Mouse (Mus musculus) adrenal gland, adult (tissue): ENCODE data around the gene Bcl6b.
A peak's percentile ranks its signal among the peaks of the same experiment; 100 is the strongest.

Experiments used
- DNase-seq, 2 experiments: peaks; one replicate each; pipeline ENCODE4 v3.0.0; 2022 to 2023; ENCODE audit warnings: low spot score in 1 of 2; ENCODE audit not compliant: inconsistent age in 2 of 2

The Bcl6b gene

DNA sequence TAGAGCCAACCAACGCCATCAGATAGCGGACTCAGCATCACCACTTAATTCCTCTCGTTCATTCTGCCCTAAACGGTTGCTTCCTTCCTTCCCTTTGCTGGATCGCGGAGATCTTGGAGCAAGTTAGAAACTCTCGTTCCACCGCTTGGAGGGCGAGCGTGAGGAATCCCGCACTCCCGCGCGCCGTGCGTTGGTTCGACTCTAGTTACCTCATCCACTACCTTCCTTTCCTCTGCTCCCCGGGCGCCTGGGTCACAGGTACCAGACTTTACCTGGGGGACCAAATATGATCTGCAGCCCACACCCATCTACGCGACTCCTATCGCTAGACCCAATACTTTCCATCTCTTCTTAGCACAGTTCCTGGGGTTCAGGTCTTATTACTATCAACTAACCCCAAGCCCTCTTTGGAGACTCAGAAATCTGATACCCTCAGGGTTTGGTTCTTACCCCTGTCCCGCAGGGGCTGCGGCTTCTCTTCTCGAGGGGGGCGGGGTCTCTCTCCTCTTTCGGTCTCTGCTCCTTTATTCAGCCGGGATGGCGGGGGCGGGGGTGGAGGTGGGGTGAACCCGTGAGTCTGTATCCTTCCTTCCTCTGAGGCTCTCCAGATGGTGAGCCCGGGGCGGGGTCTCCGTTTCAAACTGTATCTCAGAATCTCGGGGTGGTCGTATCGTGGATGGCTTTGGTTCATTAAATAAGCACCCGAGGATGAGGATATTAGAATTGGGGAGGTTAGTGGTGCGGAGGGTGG is at the start of gene Bcl6b:
Gene Bcl6b, minus strand, starts transcription at position 539 of the 751 bp plus-strand sequence.
- DNase-seq, result peak; percentile 30 to 61

DNA sequence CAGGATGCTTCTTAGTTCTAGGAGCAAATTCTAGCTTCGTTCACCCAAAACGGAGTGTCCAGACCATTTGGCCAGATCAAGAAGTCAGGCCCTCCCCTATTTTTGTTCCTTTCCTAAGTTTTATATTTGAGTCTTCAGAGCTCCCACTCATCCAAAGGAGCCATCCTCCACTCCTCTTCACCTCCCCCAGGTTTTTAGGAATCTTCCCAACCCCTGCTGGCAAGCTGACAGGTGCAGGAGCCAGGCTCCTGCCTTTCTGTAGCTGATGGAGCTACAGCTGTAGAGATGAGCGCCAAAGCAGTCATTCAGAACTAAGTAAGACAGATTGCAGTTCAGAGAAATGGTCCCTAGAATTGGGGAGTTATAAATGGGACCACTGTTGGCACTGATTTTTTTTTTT is 49.4 kb upstream of the Bcl6b start:
- no peak for DNase-seq

- no peak for DNase-seq
These were observed 42.0 kb upstream of the Bcl6b start for GRCm38 (mm10) chr11:70271641-70272040.

- DNase-seq, result no peak
These were observed 36.8 kb upstream of the Bcl6b start for GRCm38 (mm10) chr11:70266405-70266804.

DNA sequence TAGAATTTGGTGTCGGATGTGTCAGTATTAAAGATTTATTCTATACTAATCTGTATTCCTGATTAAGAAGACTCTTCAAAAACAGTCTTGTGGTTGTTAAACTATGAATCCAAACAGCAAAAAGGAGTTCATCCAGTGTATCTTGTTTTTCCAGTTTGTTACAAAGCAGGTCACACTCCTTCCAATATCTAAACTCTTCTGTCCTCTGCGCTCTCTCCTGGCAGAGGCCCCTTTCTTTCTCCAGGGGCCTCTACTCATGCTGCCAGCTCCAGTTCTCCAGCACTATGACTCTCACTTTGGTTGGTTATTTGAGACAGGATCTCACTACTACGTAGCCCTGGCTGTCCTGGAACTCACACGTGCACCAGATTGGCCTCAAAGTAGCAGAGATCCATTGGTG is 36.2 kb upstream of the Bcl6b start:
- DNase-seq, result no peak

- no peak for DNase-seq
These were observed 35.7 kb upstream of the Bcl6b start for GRCm38 (mm10) chr11:70265252-70265651.

GRCm38 (mm10) chr11:70259035-70259434 is 29.4 kb upstream of the Bcl6b start:
- no peak for DNase-seq

GRCm38 (mm10) chr11:70254931-70255531 is 25.4 kb upstream of the Bcl6b start, which contains the start of gene Alox12:
Gene Alox12, minus strand, starts transcription at chr11:70255353.
- peak; percentile 66 to 89 for DNase-seq

DNA sequence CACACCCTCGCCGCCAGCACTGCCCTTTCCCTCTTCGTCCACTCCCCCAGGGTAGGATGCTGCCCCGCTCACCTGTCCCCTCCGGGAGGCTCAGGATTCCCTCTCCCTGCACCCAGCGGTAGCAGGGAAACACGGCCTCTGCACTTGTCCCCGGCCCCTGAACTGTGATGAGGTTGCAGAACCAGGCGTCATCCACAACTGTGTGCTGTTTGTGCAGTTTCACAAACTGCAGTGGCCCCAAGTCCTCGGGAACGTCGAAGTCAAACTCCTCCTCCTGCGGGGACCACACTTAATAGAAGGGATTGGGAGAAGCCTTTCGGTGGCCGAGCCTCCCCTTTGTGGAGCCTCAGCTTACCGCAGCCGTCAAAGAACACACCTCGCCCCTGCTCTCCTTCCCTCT is 24.7 kb upstream of the Bcl6b start:
- DNase-seq, result no peak

GRCm38 (mm10) chr11:70251853-70252252 is 22.3 kb upstream of the Bcl6b start:
- peak in 1 of 2 experiments; percentile 48 for DNase-seq

- DNase-seq, result no peak
These were observed 20.6 kb upstream of the Bcl6b start for GRCm38 (mm10) chr11:70250150-70250549.

- DNase-seq, result peak; percentile 63 to 92
These were observed 17.7 kb upstream of the Bcl6b start for GRCm38 (mm10) chr11:70247136-70247845.

- DNase-seq, result peak in 1 of 2 experiments; percentile 9
These were observed 13.0 kb upstream of the Bcl6b start for GRCm38 (mm10) chr11:70242591-70242990.

DNA sequence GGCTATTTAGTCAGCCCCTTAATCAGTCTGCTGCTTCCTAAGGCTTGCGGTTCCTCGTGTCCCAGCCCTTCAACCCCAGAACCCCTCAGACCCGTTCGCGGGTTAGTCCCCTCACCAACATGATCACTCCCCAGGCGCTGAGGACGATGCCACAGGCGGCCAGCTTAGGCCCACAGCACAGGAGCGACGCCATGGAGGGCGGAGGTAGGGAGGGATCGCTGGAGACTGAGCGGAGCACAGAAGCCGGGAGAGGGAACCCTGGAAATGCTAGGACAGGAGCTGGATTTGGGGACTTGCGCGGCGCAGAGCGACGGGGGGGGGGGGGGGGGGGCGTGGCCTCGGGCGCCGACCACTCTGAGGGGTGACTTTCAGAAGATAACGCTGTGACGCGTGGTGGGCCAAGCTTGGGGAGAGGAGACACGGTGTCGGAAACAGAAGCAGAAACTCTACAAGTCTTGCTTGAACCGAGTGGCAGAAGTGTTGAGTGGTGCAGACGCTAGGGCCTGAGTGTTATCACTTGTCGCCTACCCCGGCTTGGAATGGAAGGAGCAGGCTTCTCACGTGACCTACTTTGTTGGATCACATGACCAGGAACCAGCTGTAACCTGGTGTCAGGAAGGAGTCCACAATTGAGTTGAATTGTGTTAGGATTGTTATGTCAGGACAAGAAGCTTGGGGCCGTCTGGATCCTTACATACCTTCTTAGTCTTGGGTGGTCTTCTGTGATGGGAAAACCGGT is 10.1 kb upstream of the Bcl6b start, which contains the start of the genes Gm21988 and Rnasek:
Gene Gm21988, minus strand, starts transcription at position 290 of the 739 bp plus-strand sequence.
Gene Rnasek, minus strand, starts transcription at position 302 of the 739 bp plus-strand sequence.
- DNase-seq, result peak; percentile 85 to 98

GRCm38 (mm10) chr11:70238591-70239440 is 9.2 kb upstream of the Bcl6b start:
- peak; percentile 32 to 80 for DNase-seq

DNA sequence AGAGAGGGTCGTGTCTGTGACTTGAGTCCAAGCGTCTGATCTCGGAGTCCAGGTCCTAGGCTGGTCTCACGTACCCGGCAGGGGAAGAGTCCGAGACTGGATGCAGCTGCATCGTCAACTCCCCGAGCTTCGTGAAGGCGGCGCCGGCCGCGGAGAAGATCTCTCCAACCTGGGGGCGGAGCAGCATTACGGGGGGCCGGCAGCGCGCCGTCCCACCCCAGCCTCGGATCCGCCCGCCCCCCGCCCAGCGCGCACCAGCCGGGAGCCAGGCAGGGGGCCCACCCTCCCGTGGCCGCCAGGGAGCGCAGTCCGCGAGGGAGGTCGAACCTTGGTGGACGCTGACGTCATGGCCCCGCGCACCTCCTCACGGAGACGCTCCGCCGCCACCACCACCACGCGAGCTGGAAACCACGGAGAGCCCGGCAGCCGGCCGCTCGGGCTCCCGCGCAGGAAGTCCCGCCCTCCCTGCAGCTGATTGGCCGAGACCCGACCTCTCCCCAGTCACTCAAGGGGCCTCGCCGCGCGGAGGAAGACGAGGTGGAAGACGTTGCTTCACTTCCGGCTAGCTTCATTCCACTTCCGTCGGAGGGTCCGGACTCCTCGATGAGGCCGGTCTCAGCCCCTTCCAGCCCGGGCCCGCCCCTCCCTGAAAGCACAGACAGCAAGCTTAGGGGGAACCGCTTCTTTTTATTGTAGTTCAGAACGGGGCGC is 8.0 kb upstream of the Bcl6b start, which contains the start of gene 0610010K14Rik:
Gene 0610010K14Rik, minus strand, starts transcription at position 458 of the 711 bp plus-strand sequence.
- peak; percentile 99 for DNase-seq

- DNase-seq, result peak; percentile 29 to 62
These were observed 7.1 kb upstream of the Bcl6b start for GRCm38 (mm10) chr11:70236717-70237116.

DNA sequence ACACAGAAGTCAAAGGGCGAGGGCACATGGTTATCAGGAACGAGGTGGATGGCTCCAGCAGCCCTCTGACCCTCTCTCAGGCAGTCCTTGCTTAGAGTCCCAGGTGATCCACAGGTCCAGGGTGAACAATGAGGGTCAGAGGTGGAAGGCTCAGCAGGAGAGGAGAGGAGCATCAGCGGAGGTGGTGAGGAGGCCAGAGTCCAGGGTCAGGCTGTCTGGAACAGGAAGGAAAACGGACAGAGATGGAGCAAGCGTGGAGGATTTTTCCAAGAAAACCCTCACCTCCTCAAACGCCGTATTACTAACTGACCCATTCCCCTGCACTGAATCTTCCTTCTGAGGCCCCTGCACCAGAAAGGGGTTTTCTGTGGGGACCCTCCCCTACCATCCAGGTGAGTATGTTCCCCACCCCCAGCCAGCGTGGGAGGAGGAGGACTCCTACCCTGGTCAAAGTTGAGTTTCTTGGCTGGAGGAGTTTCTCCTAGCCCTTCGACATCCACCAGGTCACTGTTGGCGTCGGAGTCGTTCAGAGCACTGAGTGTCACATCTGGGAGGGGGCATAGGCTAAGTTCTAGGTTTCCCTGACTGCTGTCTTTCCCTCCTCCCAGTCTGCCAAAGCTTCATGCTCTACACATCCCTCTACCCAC is 5.8 kb upstream of the Bcl6b start:
- DNase-seq, result no peak

DNA sequence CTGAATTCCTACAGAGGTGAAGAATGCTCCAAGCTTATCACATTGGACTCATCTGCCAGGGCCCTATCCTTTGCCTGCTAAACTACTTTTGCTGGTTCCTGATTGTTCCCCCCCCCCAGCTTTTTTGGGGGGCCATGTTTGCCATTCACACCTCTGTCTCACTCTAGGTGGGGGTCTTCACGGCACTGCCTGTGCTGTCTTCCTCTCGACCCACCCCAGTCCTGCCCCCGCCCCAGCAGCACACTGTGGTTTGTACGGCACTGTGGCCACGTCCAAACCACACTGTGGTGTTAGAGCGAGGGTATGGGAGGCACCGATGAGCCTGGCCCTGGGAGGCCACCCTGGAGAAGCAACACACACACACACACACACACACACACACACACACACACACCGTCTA is 4.9 kb upstream of the Bcl6b start:
- no peak for DNase-seq
